Mouse (Mus musculus): Measurements from ENCODE around the gene Gpr107.

DNA sequence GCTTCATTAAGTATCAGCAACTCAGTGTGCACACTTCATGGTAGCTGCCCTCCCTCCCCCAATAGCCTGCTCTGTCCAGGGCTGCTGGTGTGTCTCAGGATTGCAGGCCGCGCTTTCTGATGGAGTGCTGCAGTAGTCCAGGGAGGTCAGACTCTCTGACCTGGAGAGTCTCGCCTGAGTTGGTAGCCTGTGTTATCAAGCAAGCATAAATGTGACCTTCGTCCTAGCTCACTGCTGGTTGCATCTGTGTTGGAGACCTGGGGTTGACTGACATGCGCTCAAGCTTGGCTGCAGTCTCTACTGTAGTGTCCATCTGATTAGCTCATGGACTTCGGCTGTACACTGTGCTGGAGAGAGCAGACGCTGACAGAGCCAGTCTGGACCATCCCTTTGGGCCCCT lies 49.7 kb downstream of the Gpr107 start:
- TF ChIP-seq POLR2A (IDR thresholded peaks at IDR 0.05; ENCODE audit: control insufficient read depth, low read depth, low read length), result no peak
- TF ChIP-seq CTCF (IDR thresholded peaks at IDR 0.05; ENCODE audit: control insufficient read depth, insufficient read depth, insufficient replicate concordance, low read depth, low read length), result no peak
